In genomic region chr8:71633981-71634667, GRCm38 (mm10) we compare ENCODE assay signal across 8 mouse cellular contexts. TPM values are rescaled to one million over a fixed set of nuclear protein-coding genes. Genes with fewer than 3 reads are reported as not detected.
DNase-seq lines count a peak whose midpoint lies in the region; ATAC-seq lines count a peak whose summit lies in the region.

No protein-coding gene starts in this region.

- no peak overlapping the region for H3K9ac ChIP-seq in embryonic facial prominence, embryonic 13.5 days
- 0 out of 2 replicates have a peak overlapping the region, but pooled peaks have one; percentile 11 for H3K9ac ChIP-seq in hindbrain, embryonic 11.5 days (ENCODE audit: low read depth, low read length)
- peak overlapping the region; percentile 45; the same call in 1 of the 2 replicates for H3K9ac ChIP-seq in limb, embryonic 13.5 days
- no peak overlapping the region for H3K9ac ChIP-seq in midbrain, embryonic 13.5 days (replicated peaks)

- peaks cover 17% of the 10 kb centered on the region for H3K4me1 ChIP-seq in embryonic facial prominence, embryonic 13.5 days
- H3K4me1 ChIP-seq in hindbrain, embryonic 11.5 days (replicated peaks; ENCODE audit: control insufficient read depth, insufficient read depth, low read length): 0 out of 2 replicates have a peak, but pooled peaks cover 2% of the 10 kb centered on the region
- H3K4me1 ChIP-seq in limb, embryonic 13.5 days: peaks cover 21% of the 10 kb centered on the region
- H3K4me1 ChIP-seq in midbrain, embryonic 13.5 days (replicated peaks): peaks cover 18% of the 10 kb centered on the region

- H3K4me3 ChIP-seq in embryonic facial prominence, embryonic 13.5 days: peak overlapping the region; percentile 21
- H3K4me3 ChIP-seq in hindbrain, embryonic 11.5 days (ENCODE audit: low read depth, low read length): no peak overlapping the region
- H3K4me3 ChIP-seq in limb, embryonic 13.5 days: peak overlapping the region; percentile 28
- 0 out of 2 replicates have a peak overlapping the region, but pooled peaks have one; percentile 8 for H3K4me3 ChIP-seq in midbrain, embryonic 13.5 days (replicated peaks)

- DNase-seq in B cell, adult 2 months: peak; percentile 77
- DNase-seq in MEL-GATA-1-ER (ENCODE audit: extremely low read depth, low read depth): peak; percentile 66
- DNase-seq in hindbrain, embryonic 11.5 days (ENCODE audit: low spot score): peak; percentile 78
- peak; percentile 87 for DNase-seq in thymus, postnatal 0 days (ENCODE audit: low spot score)
- DNase-seq in right cerebral cortex, postnatal 25 days: no peak

- H3K36me3 ChIP-seq in embryonic facial prominence, embryonic 13.5 days: 0 out of 2 replicates have a peak, but pooled peaks cover 3% of the 10 kb centered on the region
- H3K36me3 ChIP-seq in hindbrain, embryonic 11.5 days (ENCODE audit: control insufficient read depth, insufficient read depth, low read length): no peaks in the 10 kb centered on the region
- no peaks in the 10 kb centered on the region for H3K36me3 ChIP-seq in limb, embryonic 13.5 days
- peaks cover 23% of the 10 kb centered on the region for H3K36me3 ChIP-seq in midbrain, embryonic 13.5 days

- peaks cover 8% of the 10 kb centered on the region; the same call in 1 of the 2 replicates for H3K9me3 ChIP-seq in embryonic facial prominence, embryonic 13.5 days
- peaks cover 3% of the 10 kb centered on the region; the same call in 1 of the 2 replicates for H3K9me3 ChIP-seq in hindbrain, embryonic 11.5 days (ENCODE audit: control insufficient read depth, low read length)
- peaks cover 9% of the 10 kb centered on the region for H3K9me3 ChIP-seq in limb, embryonic 13.5 days
- 0 out of 2 replicates have a peak, but pooled peaks cover 2% of the 10 kb centered on the region for H3K9me3 ChIP-seq in midbrain, embryonic 13.5 days

- no peak overlapping the region for H3K27ac ChIP-seq in embryonic facial prominence, embryonic 13.5 days
- no peak overlapping the region for H3K27ac ChIP-seq in hindbrain, embryonic 11.5 days (ENCODE audit: low read depth, low read length)
- no peak overlapping the region for H3K27ac ChIP-seq in limb, embryonic 13.5 days
- H3K27ac ChIP-seq in midbrain, embryonic 13.5 days: peak overlapping the region; percentile 69

- H3K4me2 ChIP-seq in embryonic facial prominence, embryonic 13.5 days: peak overlapping the region; percentile 52
- peak overlapping the region; percentile 31 for H3K4me2 ChIP-seq in hindbrain, embryonic 11.5 days (replicated peaks; ENCODE audit: low read depth, low read length)
- H3K4me2 ChIP-seq in limb, embryonic 13.5 days (replicated peaks): peak overlapping the region; percentile 60
- H3K4me2 ChIP-seq in midbrain, embryonic 13.5 days (replicated peaks): peak overlapping the region; percentile 40

- no peak for ATAC-seq in embryonic facial prominence, embryonic 13.5 days (ENCODE audit: insufficient number of reproducible peaks, insufficient read depth, low FRiP score, low TSS enrichment, low read depth)
- ATAC-seq in hindbrain, embryonic 11.5 days (ENCODE audit: low FRiP score): peak; percentile 36
- 0 out of 2 replicates have a peak, but pooled peaks have one; percentile 25 for ATAC-seq in limb, embryonic 13.5 days (ENCODE audit: low FRiP score, low read depth)
- peak; percentile 27; the same call in 1 of the 2 replicates for ATAC-seq in midbrain, embryonic 13.5 days

- 2% methylated on average over 26 of the region's 26 CpGs for WGBS in embryonic facial prominence, embryonic 13.5 days
- 1% methylated on average over 26 of the region's 26 CpGs for WGBS in hindbrain, embryonic 11.5 days
- WGBS in limb, embryonic 13.5 days: 2% methylated on average over 26 of the region's 26 CpGs
- 3% methylated on average over 26 of the region's 26 CpGs for WGBS in midbrain, embryonic 13.5 days

- H3K27me3 ChIP-seq in embryonic facial prominence, embryonic 13.5 days: peaks cover 44% of the 10 kb centered on the region
- peaks cover 28% of the 10 kb centered on the region for H3K27me3 ChIP-seq in hindbrain, embryonic 11.5 days (ENCODE audit: control insufficient read depth, insufficient read depth, low read length)
- peaks cover 79% of the 10 kb centered on the region for H3K27me3 ChIP-seq in limb, embryonic 13.5 days
- peaks cover 68% of the 10 kb centered on the region for H3K27me3 ChIP-seq in midbrain, embryonic 13.5 days

RNA-seq across cellular contexts. Expression of gene Colgalt1, which starts 23.3 kb away (rescaled TPM):
- polyA plus RNA-seq in embryonic facial prominence, embryonic 13.5 days (2015; fragmentation: Nextera tagmentation; extraction: Ambion mirVana): 75.5 and 78.2 TPM in 2 replicates
- 41.3 and 42.5 TPM in 2 replicates for polyA plus RNA-seq in hindbrain, embryonic 11.5 days (2014; fragmentation: Nextera tagmentation; extraction: Ambion mirVana)
- 85.6 and 87.6 TPM in 2 replicates for polyA plus RNA-seq in limb, embryonic 13.5 days (2015; fragmentation: Nextera tagmentation; extraction: Ambion mirVana)
- 51.1 and 51.3 TPM in 2 replicates for polyA plus RNA-seq in midbrain, embryonic 13.5 days (2015; fragmentation: Nextera tagmentation; extraction: Ambion mirVana)
- 37.9 and 38.9 TPM in 2 replicates for polyA plus RNA-seq in thymus, postnatal 0 days (2015; fragmentation: Nextera tagmentation; extraction: Ambion mirVana)

RNA-seq across cellular contexts. Expression of gene Fam129c, which starts 36.7 kb away (rescaled TPM):
- polyA plus RNA-seq in embryonic facial prominence, embryonic 13.5 days (2015; fragmentation: Nextera tagmentation; extraction: Ambion mirVana): 4.8 and 7.7 TPM in 2 replicates
- polyA plus RNA-seq in hindbrain, embryonic 11.5 days (2014; fragmentation: Nextera tagmentation; extraction: Ambion mirVana): 3.3 and 3.6 TPM in 2 replicates
- polyA plus RNA-seq in limb, embryonic 13.5 days (2015; fragmentation: Nextera tagmentation; extraction: Ambion mirVana): 4.0 and 5.7 TPM in 2 replicates
- 4.4 and 7.5 TPM in 2 replicates for polyA plus RNA-seq in midbrain, embryonic 13.5 days (2015; fragmentation: Nextera tagmentation; extraction: Ambion mirVana)
- 9.4 and 11.2 TPM in 2 replicates for polyA plus RNA-seq in thymus, postnatal 0 days (2015; fragmentation: Nextera tagmentation; extraction: Ambion mirVana)

RNA-seq across cellular contexts. Expression of gene Unc13a, which starts 37.4 kb away (rescaled TPM):
- 0.87 and 1.2 TPM in 2 replicates for polyA plus RNA-seq in embryonic facial prominence, embryonic 13.5 days (2015; fragmentation: Nextera tagmentation; extraction: Ambion mirVana)
- polyA plus RNA-seq in hindbrain, embryonic 11.5 days (2014; fragmentation: Nextera tagmentation; extraction: Ambion mirVana): 7.3 and 9.1 TPM in 2 replicates
- polyA plus RNA-seq in limb, embryonic 13.5 days (2015; fragmentation: Nextera tagmentation; extraction: Ambion mirVana): 0.75 and 0.77 TPM in 2 replicates
- polyA plus RNA-seq in midbrain, embryonic 13.5 days (2015; fragmentation: Nextera tagmentation; extraction: Ambion mirVana): 17.1 and 18.5 TPM in 2 replicates
- polyA plus RNA-seq in thymus, postnatal 0 days (2015; fragmentation: Nextera tagmentation; extraction: Ambion mirVana): 0.58 and 0.68 TPM in 2 replicates

RNA-seq across cellular contexts. Expression of gene Jak3, which starts 42.0 kb away (rescaled TPM):
- 3.7 and 3.9 TPM in 2 replicates for polyA plus RNA-seq in embryonic facial prominence, embryonic 13.5 days (2015; fragmentation: Nextera tagmentation; extraction: Ambion mirVana)
- 0.99 and 1.4 TPM in 2 replicates for polyA plus RNA-seq in hindbrain, embryonic 11.5 days (2014; fragmentation: Nextera tagmentation; extraction: Ambion mirVana)
- 3.4 and 4.2 TPM in 2 replicates for polyA plus RNA-seq in limb, embryonic 13.5 days (2015; fragmentation: Nextera tagmentation; extraction: Ambion mirVana)
- polyA plus RNA-seq in midbrain, embryonic 13.5 days (2015; fragmentation: Nextera tagmentation; extraction: Ambion mirVana): 2.5 and 2.7 TPM in 2 replicates
- 17.0 and 20.3 TPM in 2 replicates for polyA plus RNA-seq in thymus, postnatal 0 days (2015; fragmentation: Nextera tagmentation; extraction: Ambion mirVana)

RNA-seq across cellular contexts. Expression of gene Pgls, which starts 42.1 kb away (rescaled TPM):
- 224 and 244 TPM in 2 replicates for polyA plus RNA-seq in embryonic facial prominence, embryonic 13.5 days (2015; fragmentation: Nextera tagmentation; extraction: Ambion mirVana)
- polyA plus RNA-seq in hindbrain, embryonic 11.5 days (2014; fragmentation: Nextera tagmentation; extraction: Ambion mirVana): 228 TPM in 2 replicates
- polyA plus RNA-seq in limb, embryonic 13.5 days (2015; fragmentation: Nextera tagmentation; extraction: Ambion mirVana): 210 and 212 TPM in 2 replicates
- 201 and 208 TPM in 2 replicates for polyA plus RNA-seq in midbrain, embryonic 13.5 days (2015; fragmentation: Nextera tagmentation; extraction: Ambion mirVana)
- polyA plus RNA-seq in thymus, postnatal 0 days (2015; fragmentation: Nextera tagmentation; extraction: Ambion mirVana): 340 and 346 TPM in 2 replicates

Comparison
In these comparisons a context has a peak if more than half of its experiments do, and no peak if none do; other contexts are left out.
1. H3K9ac ChIP-seq: peak in hindbrain, embryonic 11.5 days (single experiment) and limb, embryonic 13.5 days (single experiment); none in embryonic facial prominence, embryonic 13.5 days (single experiment) and midbrain, embryonic 13.5 days (single experiment).
2. Peak in every context shown above with its lines, with median percentiles within 50 percentile points of each other: H3K4me2 ChIP-seq.